ENCODE assay signal across 21 mouse cellular contexts in the genomic region with DNA sequence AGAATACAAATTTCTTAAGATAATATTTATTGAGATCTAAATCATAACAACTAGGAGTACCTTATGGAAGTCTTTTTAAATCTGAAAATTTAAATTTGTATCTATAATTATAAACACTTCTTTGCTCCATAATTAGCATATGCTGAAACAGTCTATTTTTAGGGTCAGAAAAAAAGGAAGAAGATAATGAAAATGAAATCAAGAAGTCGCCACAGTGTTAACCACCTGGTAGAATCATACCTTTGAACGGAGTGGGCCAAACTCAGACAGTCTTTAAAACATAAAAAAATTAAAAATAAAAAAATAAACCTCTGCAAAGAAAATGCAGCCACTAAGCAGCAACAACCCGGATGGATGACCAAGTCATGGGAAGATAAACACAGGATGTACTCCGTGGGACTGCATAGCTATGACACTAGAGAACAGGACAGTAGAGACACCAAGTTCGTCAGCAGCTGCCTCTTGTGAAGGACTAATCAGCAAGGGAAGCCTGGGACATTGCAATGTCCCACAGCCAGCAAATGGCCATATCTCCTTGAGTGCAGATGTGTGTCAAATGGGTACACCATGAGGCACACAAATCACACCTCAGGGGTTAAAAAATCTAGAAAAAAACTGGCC. TPM values are rescaled to one million over a fixed set of nuclear protein-coding genes. Genes with fewer than 3 reads are reported as not detected.
DNase-seq lines count a peak whose midpoint lies in the region; ATAC-seq and TF ChIP-seq lines count a peak whose summit lies in the region.
"Had no signal": no experiment of that assay in that cellular context is flagged by ENCODE, and none has a peak within 500 bp of the region (broad histone marks: within the 10 kb centered on the region; RNA-seq: fewer than 3 reads in every experiment).

No protein-coding gene starts in this region.

- no peak overlapping the region for H3K4me2 ChIP-seq in lung, postnatal 0 days (replicated peaks; ENCODE audit: low read depth, low read length)
- H3K4me2 ChIP-seq: embryonic facial prominence, embryonic 15.5 days; heart, embryonic 11.5 days; stomach, embryonic 15.5 days had no signal

- H3K4me3 ChIP-seq in lung, postnatal 0 days (ENCODE audit: low read depth, low read length): no peak overlapping the region
- H3K4me3 ChIP-seq in lung, adult 2 months (replicated peaks; ENCODE audit: extremely low read depth, low read depth, low read length): no peak overlapping the region
- H3K4me3 ChIP-seq: embryonic facial prominence, embryonic 15.5 days; megakaryocyte, embryonic 14.5 days; stomach, embryonic 15.5 days had no signal

- H3K27ac ChIP-seq in lung, postnatal 0 days (ENCODE audit: low read length): no peak overlapping the region
- H3K27ac ChIP-seq: embryonic facial prominence, embryonic 15.5 days; stomach, embryonic 15.5 days had no signal

- no peaks in the 10 kb centered on the region for H3K36me3 ChIP-seq in lung, postnatal 0 days (ENCODE audit: insufficient read depth, low read length)
- H3K36me3 ChIP-seq: embryonic facial prominence, embryonic 15.5 days; stomach, embryonic 15.5 days had no signal

- no peaks in the 10 kb centered on the region for H3K9me3 ChIP-seq in lung, postnatal 0 days (ENCODE audit: low read length)
- H3K9me3 ChIP-seq: embryonic facial prominence, embryonic 15.5 days; megakaryocyte, embryonic 14.5 days; stomach, embryonic 15.5 days had no signal

- TF ChIP-seq POLR2A in lung, adult 2 months (IDR thresholded peaks at IDR 0.05; ENCODE audit: borderline replicate concordance, extremely low read depth, low read depth, low read length): no peak

- 61% methylated on average over 5 of the region's 5 CpGs for WGBS in lung, postnatal 0 days
- WGBS in lung, adult 2 months: 48% methylated on average over 5 of the region's 5 CpGs

- H3K27me3 ChIP-seq in lung, postnatal 0 days (replicated peaks; ENCODE audit: insufficient read depth, low read length): no peaks in the 10 kb centered on the region
- H3K27me3 ChIP-seq: embryonic facial prominence, embryonic 15.5 days; stomach, embryonic 15.5 days had no signal

- intact Hi-C loops in left cerebral cortex, postnatal 14 days (cut with DNase I): no loop called here

- H3K4me1 ChIP-seq in lung, postnatal 0 days (ENCODE audit: insufficient read depth, low read depth, low read length): no peaks in the 10 kb centered on the region
- peaks cover 3% of the 10 kb centered on the region; the same call in 1 of the 2 replicates for H3K4me1 ChIP-seq in lung, adult 2 months (ENCODE audit: control insufficient read depth, insufficient read depth, low read length)

- H3K9ac ChIP-seq in lung, postnatal 0 days (replicated peaks; ENCODE audit: low read depth): no peak overlapping the region
- H3K9ac ChIP-seq: embryonic facial prominence, embryonic 15.5 days; forebrain, postnatal 0 days; stomach, embryonic 15.5 days had no signal

- TF ChIP-seq CTCF in lung, postnatal 0 days (IDR thresholded peaks at IDR 0.05): no peak
- TF ChIP-seq CTCF in lung, adult 2 months (IDR thresholded peaks at IDR 0.05; ENCODE audit: insufficient read depth, low read length): no peak

- no peak for ATAC-seq in lung, postnatal 0 days
- ATAC-seq in common myeloid progenitor, adult 5-6 weeks (replicated peaks; ENCODE audit: low read depth, poor library complexity, severe bottlenecking): 0 out of 2 replicates have a peak, but pooled peaks have one; percentile 34
- ATAC-seq in megakaryocyte, adult 5-6 weeks (ENCODE audit: poor library complexity, severe bottlenecking): peak; percentile 48
- ATAC-seq: forebrain, postnatal 0 days had no signal

- DNase-seq in lung, postnatal 0 days (ENCODE audit: low spot score): peak; percentile 29
- no peak for DNase-seq in lung, adult 2 months
- DNase-seq in spleen, adult 12 weeks (ENCODE audit: low spot score): no peak
- no peak for DNase-seq in left cerebral cortex, postnatal 14 days (ENCODE audit: low spot score in 2 of 2)
- DNase-seq in kidney, adult 11 months: no peak
- DNase-seq: adrenal gland, postnatal 10 days; cerebellum, adult 11 months; cerebellum, postnatal 25 days; forebrain, postnatal 0 days; gastrocnemius, postnatal 36 days; kidney, adult 8-10 months; kidney, postnatal 36 days; midbrain, embryonic 14.5 days; thymus, adult 18-20 months; thymus, postnatal 4 days had no signal

- TF ChIP-seq EP300 in lung, postnatal 0 days (IDR thresholded peaks at IDR 0.05): no peak

RNA-seq across cellular contexts. Expression of gene Prdm2, which starts 24.1 kb away (rescaled TPM):
- polyA plus RNA-seq in lung, postnatal 0 days (2015; fragmentation: Nextera tagmentation; extraction: Ambion mirVana): 7.9 and 8.4 TPM in 2 replicates
- polyA plus RNA-seq in lung, adult 2 months (2012; rRNA removed): 11.6 and 16.8 TPM in 2 replicates
- 10.1 and 15.4 TPM in 2 replicates for total RNA-seq in common myeloid progenitor, adult 5-6 weeks (2017)
- 24.4 and 29.6 TPM in 2 replicates for total RNA-seq in megakaryocyte, adult 5-6 weeks (2015)
- 16.3 and 19.1 TPM in 2 replicates for total RNA-seq in megakaryocyte, adult 5-6 weeks (2017)
- 10 to 100 TPM; 31.6 to 34.6 TPM for total RNA-seq in left cerebral cortex, postnatal 14 days (2021)
